Mouse (Mus musculus) C2C12 (cell line): ENCODE data around the gene Fars2.

ENCODE experiments used
- CTCF ChIP-seq: IDR thresholded peaks from one replicate; pipeline ENCODE4 v1.5.1; 2011; ENCODE audit not compliant: control insufficient read depth, insufficient read depth, insufficient read length
- MAX ChIP-seq: IDR thresholded peaks from one replicate; pipeline ENCODE4 v1.6.1; 2011; ENCODE audit warnings: mild to moderate bottlenecking, control low read depth
- MYOD1 ChIP-seq: IDR thresholded peaks from one replicate; pipeline ENCODE4 v1.6.1; 2011; ENCODE audit warnings: low read depth; ENCODE audit not compliant: control insufficient read depth, insufficient read length
- MYOG ChIP-seq: IDR thresholded peaks from one replicate; pipeline ENCODE4 v1.6.1; 2011; ENCODE audit not compliant: control insufficient read depth, insufficient read length; ENCODE audit errors: extremely low read depth

DNA sequence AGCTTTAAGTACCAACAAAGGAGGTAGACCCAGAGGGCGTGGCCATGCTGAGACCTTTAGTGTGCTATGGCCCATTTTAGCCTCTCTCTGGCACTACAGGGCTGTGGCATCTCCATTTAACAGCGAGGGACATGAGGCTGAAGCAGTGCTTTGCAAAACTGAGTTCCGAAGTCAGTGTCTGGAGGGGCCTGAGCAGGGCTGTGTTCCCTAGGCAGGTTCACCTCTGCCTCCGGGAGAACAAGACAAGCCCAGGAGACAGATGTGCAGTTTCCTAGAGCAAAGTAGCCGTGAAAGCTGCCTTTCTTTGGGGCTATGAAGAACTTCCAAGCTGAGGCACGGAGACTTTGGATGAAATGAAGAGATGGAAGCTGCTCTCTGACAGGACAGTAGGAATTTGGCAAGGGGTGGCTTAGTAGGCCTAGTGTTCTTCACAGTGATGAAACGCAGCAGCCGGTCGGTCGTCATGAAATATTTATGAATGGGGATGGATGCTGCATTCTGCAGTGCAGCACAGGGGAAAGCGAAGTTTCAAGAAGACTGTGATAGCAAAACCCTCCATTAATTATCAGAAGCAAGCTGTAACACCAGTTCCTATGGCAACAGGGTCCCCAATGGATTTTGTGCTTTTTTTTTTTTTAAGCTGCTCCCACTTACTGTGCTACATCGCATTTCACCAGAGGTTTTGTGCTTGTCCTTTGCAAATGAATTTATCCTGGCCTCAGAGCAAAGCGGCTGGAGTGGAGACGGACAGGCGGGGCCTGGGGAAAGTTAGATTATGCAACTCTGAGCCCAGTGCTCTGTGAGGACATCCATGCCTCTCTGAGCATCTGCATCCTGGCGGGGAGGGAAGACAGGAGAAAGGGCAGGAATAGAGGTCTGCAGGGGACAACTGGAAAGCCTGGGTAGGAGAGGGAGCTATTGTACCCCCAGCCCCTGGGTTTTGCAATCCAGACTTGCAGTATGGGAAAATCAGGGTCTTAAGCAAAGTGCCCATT lies 445.5 kb downstream of the Fars2 start:
- TF ChIP-seq CTCF (no peak), MYOG (no peak), MAX (no peak), MYOD1 (no peak)
